Mouse (Mus musculus) CH12.LX (cell line): ENCODE measurements around the gene Gins1. TPM values are rescaled to one million over a fixed set of nuclear protein-coding genes. Genes with fewer than 3 reads are reported as not detected.

Source experiments
- DNase-seq: peaks from one replicate; pipeline ENCODE4 v3.0.0-alpha.2; 2013; ENCODE audit errors: extremely low read depth
- H3K27ac ChIP-seq: 2 replicates; pipeline ENCODE4 v1.5.1; 2012; ENCODE audit warnings: low read depth, mild to moderate bottlenecking, control low read depth, moderate library complexity; ENCODE audit not compliant: insufficient read depth
- H3K27me3 ChIP-seq: replicated peaks from 2 replicates; pipeline ENCODE3; 2012; ENCODE audit warnings: inconsistent platforms
- H3K36me3 ChIP-seq, 2 experiments: replicated peaks in 1 of 2; 2 replicates each; pipeline versions ENCODE3 to v1.6.1; 2012; ENCODE audit warnings: inconsistent platforms in 1 of 2, low read length in 1 of 2, mild to moderate bottlenecking in 1 of 2, mixed read lengths in 1 of 2, moderate library complexity in 1 of 2; ENCODE audit not compliant: control insufficient read depth in 1 of 2, insufficient read depth in 1 of 2
- H3K4me1 ChIP-seq, 2 experiments: 2 replicates each; pipeline ENCODE4 v1.6.1; 2012; ENCODE audit warnings: inconsistent platforms in 1 of 2, moderate library complexity in 1 of 2; ENCODE audit not compliant: insufficient read depth in 2 of 2, control insufficient read depth in 1 of 2
- H3K4me2 ChIP-seq: 2 replicates; pipeline ENCODE4 v1.6.1; 2012; ENCODE audit warnings: low read depth, mild to moderate bottlenecking, control low read depth; ENCODE audit not compliant: poor library complexity, insufficient read depth, severe bottlenecking
- H3K4me3 ChIP-seq, 3 experiments: fragments of 150-350 bp in 1 of 3; sonication (generic) in 1 of 3; replicated peaks in 1 of 3; 2 replicates each; pipeline versions ENCODE3 to v1.5.1; 2011 to 2012; ENCODE audit warnings: low read depth in 2 of 3, low read length in 2 of 3, mild to moderate bottlenecking in 2 of 3, moderate library complexity in 2 of 3, control low read depth in 1 of 3, improper control_type of control experiment in 1 of 3, inconsistent platforms in 1 of 3, mixed read lengths in 1 of 3; ENCODE audit not compliant: poor library complexity in 1 of 3
- H3K79me2 ChIP-seq: replicated peaks from 2 replicates; pipeline ENCODE4 v1.6.1; 2012; ENCODE audit warnings: mild to moderate bottlenecking, moderate library complexity; ENCODE audit not compliant: control insufficient read depth, poor library complexity, insufficient read depth, severe bottlenecking; ENCODE audit errors: extremely low read depth
- H3K9ac ChIP-seq: 2 replicates; pipeline ENCODE4 v1.6.1; 2012; ENCODE audit warnings: low read depth, mild to moderate bottlenecking, control low read depth, moderate library complexity; ENCODE audit not compliant: insufficient read depth
- H3K9me3 ChIP-seq: replicated peaks from 2 replicates; pipeline ENCODE3; 2012; ENCODE audit warnings: low read length, inconsistent platforms, mixed read lengths
- BHLHE40 ChIP-seq: IDR thresholded peaks from 2 replicates; pipeline ENCODE4 v1.6.1; 2011; ENCODE audit warnings: mild to moderate bottlenecking, low read depth, low read length, improper control_type of control experiment
- CHD2 ChIP-seq: IDR thresholded peaks from 2 replicates; pipeline ENCODE4 v1.6.1; 2011; ENCODE audit warnings: low read length, improper control_type of control experiment
- E2F4 ChIP-seq: IDR thresholded peaks from 2 replicates; pipeline ENCODE4 v1.6.1; 2011; ENCODE audit warnings: low read depth, low read length, improper control_type of control experiment; ENCODE audit not compliant: insufficient replicate concordance
- ELF1 ChIP-seq: IDR thresholded peaks from 2 replicates; pipeline ENCODE4 v1.6.1; 2014; ENCODE audit warnings: low read depth, mild to moderate bottlenecking, inconsistent platforms, low read length, improper control_type of control experiment
- ETS1 ChIP-seq: conservative IDR thresholded peaks from 2 replicates; pipeline ENCODE4 v1.6.1; 2012; ENCODE audit warnings: low read depth, mild to moderate bottlenecking, inconsistent platforms, low read length, improper control_type of control experiment, moderate library complexity
- JUN ChIP-seq: IDR thresholded peaks from 2 replicates; pipeline ENCODE4 v1.6.1; 2011; ENCODE audit warnings: low read depth, mild to moderate bottlenecking, low read length, improper control_type of control experiment, moderate library complexity; ENCODE audit not compliant: insufficient read depth
- JUND ChIP-seq: conservative IDR thresholded peaks from 2 replicates; pipeline ENCODE4 v1.6.1; 2011; ENCODE audit warnings: low read depth, low read length, improper control_type of control experiment
- KAT2A ChIP-seq: IDR thresholded peaks from 2 replicates; pipeline ENCODE4 v1.6.1; 2012; ENCODE audit warnings: low read length, improper control_type of control experiment, inconsistent platforms; ENCODE audit not compliant: insufficient replicate concordance
- MAX ChIP-seq: IDR thresholded peaks from 2 replicates; pipeline ENCODE4 v1.6.1; 2011; ENCODE audit warnings: low read length, improper control_type of control experiment
- MYC ChIP-seq: IDR thresholded peaks from 2 replicates; pipeline ENCODE4 v1.6.1; 2011; ENCODE audit warnings: low read depth, mild to moderate bottlenecking, improper control_type of control experiment, low read length
- NELFE ChIP-seq: IDR thresholded peaks from 2 replicates; pipeline ENCODE4 v1.6.1; 2011; ENCODE audit warnings: low read depth, low read length, improper control_type of control experiment
- NRF1 ChIP-seq: IDR thresholded peaks from 2 replicates; pipeline ENCODE4 v1.6.1; 2014; ENCODE audit warnings: low read depth, mild to moderate bottlenecking, inconsistent platforms, low read length, improper control_type of control experiment, moderate library complexity
- PAX5 ChIP-seq: IDR thresholded peaks from 2 replicates; pipeline ENCODE4 v1.6.1; 2012; ENCODE audit warnings: low read length, inconsistent platforms, mixed read lengths
- RAD21 ChIP-seq: IDR thresholded peaks from 2 replicates; pipeline ENCODE4 v1.6.1; 2011; ENCODE audit warnings: low read depth, mild to moderate bottlenecking, low read length, improper control_type of control experiment, moderate library complexity
- RCOR1 ChIP-seq: conservative IDR thresholded peaks from 2 replicates; pipeline ENCODE4 v1.6.1; 2012; ENCODE audit warnings: low read depth, mild to moderate bottlenecking, inconsistent platforms, low read length, improper control_type of control experiment
- dilution Hi-C: fragments of 300-500 bp; cut with MboI; formaldehyde crosslinking; loops from 2 replicates; pipeline ENCODE4 v1.14.3; 2020; ENCODE audit warnings: low sequenced_read_pairs; ENCODE audit not compliant: extremely low pct_unique_long_range_greater_than_20kb, extremely low pct_ligation_motif_present
- in situ Hi-C: fragments of 300-500 bp; cut with MboI; formaldehyde crosslinking; loops from 3 replicates; pipeline ENCODE4 v1.14.3; 2019; ENCODE audit warnings: low sequenced_read_pairs, low pct_ligation_motif_present, low pct_unique_long_range_greater_than_20kb, mixed read lengths
- polyA plus RNA-seq: library from polyadenylated mRNA; unstranded; fragments of >175 nt; gene quantifications from 2 replicates; pipeline ENCODE4 v1.2.1, GENCODE M21; 2012; ENCODE audit warnings: low read depth; ENCODE audit not compliant: insufficient read length
- total RNA-seq, 2 experiments: library from RNA; depleted of rRNA; stranded (reverse); fragments of 300-350 nt in 1 of 2; fragments of >200 nt in 1 of 2; gene quantifications; 2 replicates each; pipeline ENCODE4 v1.2.3; 2012 to 2014

Gins1 gene
- total and polyA plus RNA-seq, 3 experiments, result 41.4 to 76.7 (median 65.9) TPM

DNA sequence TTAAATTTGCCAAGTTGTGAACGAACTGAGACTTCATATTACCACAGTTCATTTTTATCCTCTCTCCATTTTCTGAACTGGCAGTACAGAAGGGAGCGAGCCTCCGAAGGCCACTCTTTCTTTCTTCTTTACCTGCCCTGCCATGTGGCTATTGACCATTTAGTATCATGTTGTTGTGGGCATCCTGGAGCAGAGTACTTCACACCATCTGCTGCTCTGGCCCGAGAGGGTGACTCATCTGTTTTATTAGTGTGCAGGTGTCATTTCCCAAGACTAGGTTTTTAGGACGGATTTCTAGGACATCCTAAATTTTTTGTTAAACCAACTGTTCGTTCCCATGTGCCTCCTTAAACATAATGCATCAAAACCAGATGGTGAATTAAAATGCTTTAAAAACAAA is 24.0 kb downstream of the Gins1 start:
- dilution Hi-C loops, result no loop called here

GRCm38 (mm10) chr2:150930806-150931205 is 25.6 kb downstream of the Gins1 start:
- Histone ChIP-seq H3K27me3 (no peaks in the 10 kb centered on the region), H3K9ac (no peak overlapping the region), H3K4me1 (no peaks in the 10 kb centered on the region), H3K27ac (no peak overlapping the region), H3K36me3 (peaks cover 10 to 65% of the 10 kb centered on the region in 2 experiments), H3K4me2 (no peak overlapping the region), H3K9me3 (no peaks in the 10 kb centered on the region), H3K4me3 (no peak overlapping the region), H3K79me2 (no peaks in the 10 kb centered on the region)
- DNase-seq, result no peak
- in situ Hi-C loops (no loop called here), dilution Hi-C loops (no loop called here)
- TF ChIP-seq CHD2, result no peak

More for the DNA sequence above, 24.0 kb downstream of the Gins1 start:
- Histone ChIP-seq H3K36me3 (peaks cover 8 to 65% of the 10 kb centered on the region in 2 experiments), H3K27ac (no peak overlapping the region), H3K4me1 (no peaks in the 10 kb centered on the region), H3K79me2 (no peaks in the 10 kb centered on the region), H3K9me3 (no peaks in the 10 kb centered on the region), H3K27me3 (no peaks in the 10 kb centered on the region), H3K4me3 (no peak overlapping the region), H3K9ac (no peak overlapping the region), H3K4me2 (no peak overlapping the region)
- TF ChIP-seq NRF1, result no peak
- TF ChIP-seq RAD21, result no peak
- TF ChIP-seq JUND, result no peak
- TF ChIP-seq E2F4, result no peak
- TF ChIP-seq ETS1, result no peak
- no peak for TF ChIP-seq MYC
- no peak for TF ChIP-seq ELF1
- no peak for TF ChIP-seq RCOR1
- no peak for TF ChIP-seq JUN
- no peak for TF ChIP-seq MAX
- TF ChIP-seq NELFE, result no peak
- TF ChIP-seq PAX5, result no peak
- no peak for TF ChIP-seq KAT2A
- no peak for TF ChIP-seq BHLHE40
- in situ Hi-C loops, result no loop called here
- DNase-seq, result no peak

DNA sequence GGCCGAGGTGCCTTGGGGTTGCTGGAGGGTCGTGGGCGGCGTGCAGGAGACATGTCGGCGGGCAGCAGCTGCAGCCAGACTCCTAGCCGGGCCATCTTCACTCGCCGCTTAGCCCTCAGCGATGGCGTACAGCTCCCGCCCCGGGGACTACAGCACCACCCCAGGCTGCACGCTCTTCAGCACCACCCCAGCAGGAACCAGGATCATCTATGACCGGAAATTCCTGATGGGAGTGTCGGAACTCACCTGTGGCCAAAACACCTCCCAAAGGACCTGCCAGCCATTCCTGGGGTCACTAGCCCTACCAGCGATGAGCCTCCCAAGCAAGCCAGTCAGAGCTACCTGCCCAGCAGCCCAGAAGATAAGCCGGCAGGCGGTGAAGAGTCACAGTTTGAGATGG is 28.3 kb downstream of the Gins1 start:
- TF ChIP-seq CHD2, result no peak
- TF ChIP-seq, all 38 proteins: peak for 0
- Histone ChIP-seq H3K4me1 (no peaks in the 10 kb centered on the region), H3K9ac (no peak overlapping the region), H3K27me3 (no peaks in the 10 kb centered on the region), H3K79me2 (no peaks in the 10 kb centered on the region), H3K4me3 (no peak overlapping the region), H3K4me2 (no peak overlapping the region), H3K27ac (no peak overlapping the region), H3K36me3 (peaks cover 9 to 57% of the 10 kb centered on the region in 2 experiments), H3K9me3 (no peaks in the 10 kb centered on the region)
- dilution Hi-C loops, result no loop called here
- DNase-seq, result no peak
- in situ Hi-C loops, result no loop called here
